Mouse (Mus musculus): Measurements from ENCODE around the gene Slc17a1.
A peak's percentile ranks its signal among the peaks of the same experiment; 100 is the strongest.

Gene Slc17a1

DNA sequence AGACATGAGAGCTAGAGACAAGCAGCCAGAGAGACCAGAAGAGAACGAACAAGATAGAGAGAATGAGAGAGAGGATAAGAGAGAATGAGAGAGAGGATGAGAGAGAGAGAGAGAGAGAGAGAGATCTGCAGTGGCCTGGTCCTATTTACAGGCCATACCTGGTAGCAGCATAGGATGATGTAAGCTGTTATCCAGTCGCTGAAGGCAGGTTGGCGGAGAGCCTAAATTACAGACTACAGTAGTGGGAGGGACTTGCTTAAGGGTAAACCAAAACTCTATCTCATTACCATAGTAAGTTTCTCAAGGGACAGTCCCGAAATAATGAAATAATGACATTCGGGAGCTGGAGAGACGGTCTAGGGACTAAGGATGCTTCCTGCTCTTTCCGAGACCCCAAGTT lies at the start of gene Slc17a1:
Gene Slc17a1 (plus strand): TSS at position 346 of the 400 bp plus-strand sequence.
- DNase-seq (ENCODE audit: low spot score in 2 of 2) = no peak

DNA sequence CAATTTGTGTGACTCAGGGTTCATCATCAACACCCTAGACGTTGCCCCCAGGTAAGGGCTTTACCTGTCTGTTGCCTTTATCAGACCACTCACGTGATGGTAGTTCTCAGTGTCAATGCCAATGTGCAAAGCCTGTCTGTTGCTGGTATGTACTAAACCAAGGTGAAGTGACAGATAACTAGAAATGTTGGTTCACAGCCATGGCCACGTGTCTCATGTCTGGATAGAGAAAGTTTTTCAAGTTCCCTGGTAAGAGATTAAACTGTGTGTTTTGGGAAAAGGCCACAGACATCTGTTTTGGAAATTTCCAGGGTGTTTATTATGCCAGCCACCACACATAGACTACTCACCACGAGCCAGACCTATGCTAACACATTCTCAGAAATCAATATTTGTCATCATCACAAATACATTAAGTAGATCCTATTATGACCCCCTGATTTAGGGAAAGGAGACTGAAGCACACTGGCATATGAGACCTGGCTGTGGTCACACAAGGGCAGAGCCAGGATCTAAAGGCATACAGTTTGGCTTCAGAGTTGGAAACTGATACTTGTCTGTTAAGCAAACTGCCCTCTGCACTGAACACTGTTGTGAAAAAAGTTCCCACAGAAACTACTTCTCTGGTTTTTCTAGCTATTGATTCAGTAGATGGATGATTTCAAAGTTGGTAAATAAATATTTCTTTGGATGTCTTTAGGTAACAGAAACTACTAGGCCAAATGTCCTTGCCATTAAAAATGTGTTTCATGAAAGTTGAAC lies 47.2 kb upstream of the Slc17a1 start:
- no peak for DNase-seq (ENCODE audit: low spot score in 2 of 2)

DNA sequence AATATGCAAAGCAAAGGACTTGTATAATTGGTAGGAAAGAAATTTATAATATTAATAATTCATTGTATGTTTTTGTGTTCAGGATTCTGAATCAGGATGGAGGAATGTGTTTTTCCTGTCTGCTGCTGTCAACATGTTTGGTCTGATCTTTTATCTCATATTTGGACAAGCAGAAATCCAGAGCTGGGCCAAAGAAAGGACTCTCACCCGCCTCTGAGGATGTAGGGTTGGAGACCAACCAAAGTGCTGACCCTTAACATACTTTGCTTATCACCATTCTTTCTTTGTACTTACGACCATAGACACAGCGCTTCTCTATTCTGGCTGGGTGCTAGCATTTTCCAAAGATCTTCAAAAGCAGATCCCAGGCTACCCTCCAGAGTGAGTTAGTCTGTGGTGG lies 45.3 kb upstream of the Slc17a1 start:
- DNase-seq (ENCODE audit: low spot score in 2 of 2) = no peak

DNA sequence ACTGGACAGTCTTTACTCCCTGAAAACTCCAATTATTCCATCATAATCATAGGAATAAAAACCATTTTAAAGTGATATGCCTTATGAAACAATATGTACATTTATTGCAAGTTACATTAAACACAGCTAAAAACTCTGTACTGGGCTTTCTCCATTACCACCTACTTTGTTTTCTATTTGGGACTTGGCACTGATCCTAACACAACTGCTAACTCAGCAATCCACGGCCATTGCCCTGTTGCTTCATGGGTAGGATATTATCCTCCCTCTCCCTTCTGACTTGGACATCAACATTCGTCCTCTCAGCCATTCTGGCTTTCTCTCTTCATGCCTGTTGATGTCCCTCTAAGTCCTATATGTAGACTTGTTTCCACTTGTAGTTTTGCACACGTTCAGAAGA lies 40.9 kb upstream of the Slc17a1 start:
- DNase-seq (ENCODE audit: low spot score in 2 of 2) = no peak

DNA sequence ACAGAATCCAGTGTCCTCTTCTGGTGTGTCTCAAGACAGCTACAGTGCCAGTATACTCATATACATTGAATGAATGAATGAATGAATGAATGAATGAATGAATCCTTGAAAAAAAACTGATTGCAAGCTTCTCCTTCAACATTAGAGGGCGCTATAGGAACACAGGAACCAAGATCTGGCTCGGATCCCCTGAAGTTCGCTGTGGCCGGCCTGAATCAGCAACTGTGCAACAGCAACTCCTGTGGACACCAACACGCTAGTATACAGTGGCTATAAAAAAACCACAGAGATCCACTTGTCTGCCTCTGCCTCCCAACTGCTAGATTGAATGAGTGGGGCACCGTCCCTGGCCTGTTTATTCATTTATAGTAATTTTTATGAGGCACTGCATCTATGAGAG lies 34.5 kb upstream of the Slc17a1 start:
- DNase-seq (ENCODE audit: low spot score in 2 of 2) = peak in 1 of 2 experiments; percentile 21

DNA sequence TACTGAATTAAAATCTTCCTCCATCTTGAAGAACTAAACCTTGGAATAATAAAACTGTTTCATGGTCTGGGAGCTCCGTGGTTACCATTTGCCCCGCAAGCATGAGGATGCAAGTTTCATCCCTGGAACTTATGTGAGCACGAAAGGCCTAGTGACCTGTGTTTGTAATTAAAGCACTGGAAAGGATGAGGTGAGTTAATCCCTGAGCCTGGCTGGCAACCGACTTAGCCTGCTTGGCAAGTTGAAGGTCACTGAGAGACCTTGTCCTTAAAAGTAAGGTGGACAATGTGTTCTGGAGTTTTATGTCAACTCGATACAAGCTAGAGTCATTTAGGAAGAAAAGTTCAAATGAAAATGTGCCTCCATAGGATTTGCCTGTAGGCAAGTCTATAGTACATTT lies 32.7 kb upstream of the Slc17a1 start:
- no peak for DNase-seq (ENCODE audit: low spot score in 2 of 2)

DNA sequence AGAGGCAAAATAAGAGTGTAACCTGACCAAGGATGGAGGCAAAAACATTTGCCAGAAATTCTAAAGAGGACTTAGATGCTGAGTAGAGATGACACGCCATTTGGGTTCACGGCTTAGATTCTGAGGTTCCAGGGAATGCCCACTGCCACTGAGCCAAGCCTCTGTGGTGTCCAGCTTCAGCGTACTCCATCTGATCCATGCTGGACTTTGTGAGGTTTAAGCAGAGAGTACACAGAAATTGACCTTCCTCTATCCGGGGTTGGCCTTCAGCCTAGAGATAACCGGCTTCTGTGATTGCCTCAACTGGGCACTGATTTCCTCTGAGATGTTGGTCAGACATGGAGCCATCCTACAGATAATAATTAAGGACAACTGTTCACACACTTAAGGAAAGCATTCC lies 30.9 kb upstream of the Slc17a1 start:
- DNase-seq (ENCODE audit: low spot score in 2 of 2) = no peak

DNA sequence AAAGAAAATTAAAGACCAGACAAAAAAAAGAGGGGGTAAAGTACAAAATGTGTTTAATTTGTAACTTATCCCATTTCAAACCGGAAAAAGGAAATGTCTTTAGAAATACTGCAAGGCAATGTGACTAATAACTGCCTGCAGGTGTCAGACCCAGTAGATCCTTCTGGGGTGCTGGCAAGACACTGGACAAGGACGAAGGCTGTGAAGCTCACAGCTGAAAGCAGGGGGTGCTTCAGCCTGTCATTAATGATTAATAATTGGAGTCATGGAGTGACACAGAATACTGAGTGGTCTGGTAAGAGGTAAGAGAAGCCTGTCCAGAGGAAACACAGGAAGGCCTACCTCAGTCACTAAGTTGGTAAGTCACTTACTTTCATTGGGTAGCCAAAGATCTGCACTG lies 28.2 kb upstream of the Slc17a1 start, which contains the start of gene Slc17a3:
Gene Slc17a3 (plus strand): TSS at position 127 of the 400 bp plus-strand sequence.
- no peak for DNase-seq (ENCODE audit: low spot score in 2 of 2)

DNA sequence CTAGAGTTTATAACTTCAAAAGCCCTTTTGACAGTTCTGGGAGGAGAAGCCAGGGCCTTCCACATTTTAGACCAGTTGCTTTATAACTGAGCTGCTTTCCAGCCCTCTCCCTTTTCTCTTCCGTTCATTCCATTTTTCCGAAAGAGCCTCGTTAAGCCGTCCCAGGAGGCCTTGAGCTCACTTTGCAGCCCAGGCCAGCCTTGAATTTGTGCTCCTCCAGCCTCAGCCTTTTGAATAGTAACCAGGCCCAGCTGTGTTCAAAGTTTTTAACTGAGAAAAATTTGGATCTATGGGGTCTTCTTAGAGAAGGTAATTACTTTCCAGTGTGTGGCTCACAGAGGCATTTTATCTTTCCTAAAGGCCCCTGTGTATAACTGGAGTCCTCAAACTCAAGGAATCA lies 21.7 kb upstream of the Slc17a1 start:
- no peak for DNase-seq (ENCODE audit: low spot score in 2 of 2)

DNA sequence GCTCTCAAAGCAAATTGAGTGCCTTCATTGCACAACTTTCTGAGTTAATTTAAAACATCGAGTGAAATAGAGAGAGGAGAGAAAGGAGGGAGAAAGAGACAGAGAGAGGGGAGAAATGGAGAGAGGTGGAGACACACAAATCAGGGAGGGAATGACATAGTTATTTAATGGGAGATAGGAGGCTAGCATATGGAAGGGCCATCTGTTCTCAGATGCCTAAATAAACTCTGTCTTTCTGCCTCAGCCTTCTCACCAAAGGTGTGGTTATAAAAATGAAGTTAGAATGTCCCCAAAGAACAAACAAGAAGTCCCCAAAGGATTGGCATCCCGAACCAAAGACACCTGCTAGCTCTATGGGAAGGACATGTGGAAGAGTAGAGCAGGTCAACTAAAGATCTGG lies 18.3 kb upstream of the Slc17a1 start:
- DNase-seq (ENCODE audit: low spot score in 2 of 2) = no peak

DNA sequence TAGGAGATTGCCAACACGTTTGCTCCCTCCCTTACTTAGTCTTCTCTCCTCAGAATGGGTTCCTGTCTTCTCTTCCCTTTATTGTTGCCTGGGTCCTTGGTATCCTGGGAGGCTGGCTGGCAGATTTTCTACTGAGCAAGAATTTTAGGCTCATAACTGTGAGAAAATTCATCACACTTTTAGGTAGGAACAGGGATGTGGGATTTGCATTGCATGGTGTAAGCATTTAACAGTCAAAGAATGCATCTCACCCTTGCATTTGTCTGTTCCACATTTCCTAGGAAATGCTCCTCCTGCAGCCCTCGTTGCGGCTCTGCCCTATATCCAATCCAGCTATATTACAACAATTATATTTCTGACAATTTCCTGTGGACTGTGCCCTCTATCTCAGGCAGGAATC lies 11.1 kb upstream of the Slc17a1 start:
- DNase-seq (ENCODE audit: low spot score in 2 of 2) = no peak

DNA sequence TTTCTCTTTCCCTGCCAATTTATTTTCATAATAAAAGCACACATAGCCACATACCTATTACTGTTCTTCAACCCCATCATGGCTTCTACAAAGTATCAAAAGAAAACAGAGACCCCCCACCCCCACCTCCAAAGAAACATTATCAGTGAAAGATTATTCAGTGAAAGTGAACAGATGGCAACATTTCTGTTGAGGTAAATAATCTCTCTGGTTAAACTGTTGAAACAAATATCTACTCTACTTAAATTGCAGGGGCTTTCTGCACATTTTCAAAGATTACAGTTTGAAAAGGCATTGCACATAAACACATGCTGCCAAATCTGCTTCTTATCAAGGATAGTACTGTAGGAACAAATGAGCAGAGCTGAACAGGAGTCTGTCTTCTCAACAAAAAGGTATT lies 5.7 kb upstream of the Slc17a1 start:
- DNase-seq (ENCODE audit: low spot score in 2 of 2) = no peak

DNA sequence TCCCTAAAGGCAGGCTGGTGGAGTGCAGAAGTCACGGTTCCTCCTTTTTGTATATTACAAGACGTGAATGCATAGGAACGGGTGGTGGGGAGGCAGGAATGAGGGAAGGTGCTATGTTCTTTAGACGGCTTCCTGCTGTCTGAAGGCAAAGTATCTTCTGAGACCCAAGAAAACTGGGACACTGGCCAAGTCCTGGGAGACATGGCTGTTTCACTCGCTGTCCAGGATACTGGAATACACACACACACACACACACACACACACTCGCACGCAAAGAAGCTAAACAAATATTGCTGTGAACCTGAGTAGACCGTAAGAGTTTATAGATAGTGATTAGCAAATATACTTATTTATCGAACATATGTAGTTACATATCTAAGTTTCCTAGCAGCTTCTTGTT lies 2.8 kb upstream of the Slc17a1 start:
- no peak for DNase-seq (ENCODE audit: low spot score in 2 of 2)

DNA sequence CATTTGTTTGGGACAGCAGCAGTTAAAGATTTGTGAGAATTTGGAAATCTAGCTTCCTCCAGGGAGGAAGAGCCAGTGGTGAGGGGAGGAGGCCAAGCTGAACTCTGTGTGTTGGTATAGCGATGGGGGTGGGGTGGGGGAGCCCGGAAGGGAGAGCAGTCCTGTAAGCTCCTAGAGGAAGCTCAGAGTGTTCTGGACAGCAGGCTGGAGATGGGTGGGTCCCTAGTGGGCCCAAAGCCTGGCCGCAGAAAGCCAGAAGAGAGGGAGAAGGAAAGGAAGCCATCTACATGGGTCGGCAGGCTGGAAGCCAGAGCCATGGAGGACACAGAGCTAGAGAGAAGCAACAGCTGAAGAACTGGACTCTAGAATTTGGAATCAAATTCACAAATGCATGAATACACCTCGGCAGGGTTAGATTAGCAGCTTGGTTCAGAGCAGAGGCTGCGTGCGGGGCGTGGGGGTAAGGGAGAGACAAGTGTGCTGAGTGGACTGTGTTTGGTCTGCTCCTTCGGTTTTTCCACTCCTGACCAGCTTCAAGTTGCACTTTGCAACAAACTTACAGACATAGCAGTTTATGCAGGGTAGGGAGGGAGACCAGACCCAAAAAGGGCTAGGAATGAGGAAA lies 1.4 kb upstream of the Slc17a1 start:
- no peak for DNase-seq (ENCODE audit: low spot score in 2 of 2)

DNA sequence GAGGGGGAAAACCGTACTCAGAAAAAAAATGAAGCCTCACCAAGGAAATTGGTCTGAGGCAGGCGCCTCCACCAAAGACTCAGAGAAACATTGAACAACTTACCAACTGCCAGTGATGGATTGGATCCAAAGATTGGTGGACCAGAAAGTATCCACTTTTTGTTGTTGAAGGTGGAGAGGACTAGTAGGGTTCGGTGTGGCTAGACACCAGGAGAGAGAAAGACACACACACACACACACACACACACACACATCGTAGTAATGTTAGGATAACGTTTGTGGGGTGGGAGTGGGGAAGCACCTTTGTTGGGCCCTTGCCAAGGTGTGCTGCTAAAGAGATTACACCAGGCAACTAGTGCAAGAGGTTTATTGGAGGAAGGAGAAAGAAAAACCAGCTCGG lies 550 bp upstream of the Slc17a1 start:
- no peak for DNase-seq (ENCODE audit: low spot score in 2 of 2)

DNA sequence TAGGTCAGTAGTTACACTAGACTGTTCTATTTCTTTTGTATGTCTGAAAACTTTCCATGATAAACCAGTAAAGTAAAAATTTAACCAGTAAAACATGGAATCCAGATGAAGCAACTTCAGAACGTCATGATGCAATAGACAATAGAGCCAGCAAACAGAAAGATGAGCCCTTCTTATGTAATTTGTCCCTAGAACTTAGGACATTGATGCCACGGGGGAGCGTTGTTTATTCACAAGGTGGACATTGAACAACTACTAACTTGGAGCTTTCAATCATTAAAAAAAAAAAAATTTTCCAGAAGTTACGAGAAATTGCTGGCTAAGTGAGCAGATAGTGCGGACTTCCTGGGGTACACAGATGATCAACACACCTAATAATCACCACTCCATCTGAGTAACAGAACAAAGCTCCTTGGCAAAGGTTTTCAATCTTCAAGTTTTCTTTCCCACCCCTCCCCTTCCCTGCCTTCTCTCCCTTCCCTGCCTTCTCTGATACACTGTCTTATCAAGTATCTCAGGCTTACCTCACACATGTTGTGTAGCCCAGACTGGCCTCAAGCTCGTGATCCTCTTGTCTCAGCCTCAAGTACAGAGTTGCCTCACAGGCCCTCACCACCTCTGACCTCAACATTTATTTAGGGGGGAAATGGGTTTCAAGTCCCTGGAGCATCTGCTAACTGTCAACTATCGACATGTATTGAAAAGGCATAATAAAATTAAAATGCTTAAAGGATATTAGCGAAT lies 1.4 kb downstream of the Slc17a1 start:
- DNase-seq (ENCODE audit: low spot score in 2 of 2) = no peak

DNA sequence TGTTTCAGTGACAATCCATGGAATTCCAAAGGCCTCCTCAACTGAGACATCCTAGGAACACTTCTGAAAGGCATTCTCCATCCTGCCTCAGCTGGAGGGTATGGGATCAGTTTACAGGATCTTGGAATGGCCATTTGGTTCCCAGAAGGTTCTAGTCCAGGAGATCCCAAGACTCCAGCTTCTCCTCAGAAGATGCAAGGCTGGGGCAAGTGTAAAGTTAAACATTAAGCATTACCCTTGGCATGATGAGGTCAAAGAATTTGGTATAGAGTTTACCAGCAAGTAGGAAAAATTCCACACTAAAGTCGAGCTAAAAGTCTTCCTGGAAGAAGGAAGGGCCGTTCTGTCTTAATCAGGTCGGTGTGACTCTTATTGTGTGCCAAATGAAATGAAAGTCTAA lies 2.4 kb downstream of the Slc17a1 start:
- no peak for DNase-seq (ENCODE audit: low spot score in 2 of 2)

DNA sequence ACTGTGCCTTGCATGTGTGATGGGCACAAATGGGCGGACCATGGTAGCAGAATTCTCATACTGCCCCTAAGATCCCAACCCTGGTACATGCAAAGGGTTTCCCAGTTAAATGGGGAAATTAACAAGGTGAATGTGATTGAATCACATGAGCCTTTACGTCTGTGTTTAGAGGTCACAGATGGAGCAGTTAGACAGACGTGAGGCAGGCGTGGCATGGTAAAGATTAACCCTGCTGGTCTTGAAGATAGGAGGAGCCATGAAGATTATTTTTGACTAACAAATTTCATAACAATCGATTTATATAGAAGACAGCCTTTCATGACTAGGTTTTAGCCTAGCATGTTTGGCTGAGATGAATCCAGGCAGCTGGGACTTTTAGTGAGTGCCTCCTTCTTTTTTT lies 5.6 kb downstream of the Slc17a1 start:
- no peak for DNase-seq (ENCODE audit: low spot score in 2 of 2)

DNA sequence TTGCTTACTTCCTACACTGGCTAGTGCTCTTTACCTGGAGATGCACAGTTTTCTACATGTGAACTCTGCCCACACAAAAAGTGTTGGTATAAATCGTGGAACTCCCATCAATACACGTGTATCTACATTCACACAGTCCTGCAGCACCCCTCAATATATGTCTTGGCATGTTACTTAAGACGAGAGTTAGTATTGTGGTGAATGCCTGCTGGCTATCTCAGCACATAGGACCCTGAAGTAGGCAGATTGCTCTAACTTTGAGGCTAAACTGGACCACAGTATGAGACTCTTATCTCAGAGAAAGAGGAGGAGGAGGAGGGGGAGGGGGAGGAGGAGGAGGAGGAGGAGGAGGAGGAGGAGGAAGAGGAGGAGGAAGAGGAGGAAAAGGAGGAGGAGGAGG lies 11.6 kb downstream of the Slc17a1 start:
- DNase-seq (ENCODE audit: low spot score in 2 of 2) = no peak

DNA sequence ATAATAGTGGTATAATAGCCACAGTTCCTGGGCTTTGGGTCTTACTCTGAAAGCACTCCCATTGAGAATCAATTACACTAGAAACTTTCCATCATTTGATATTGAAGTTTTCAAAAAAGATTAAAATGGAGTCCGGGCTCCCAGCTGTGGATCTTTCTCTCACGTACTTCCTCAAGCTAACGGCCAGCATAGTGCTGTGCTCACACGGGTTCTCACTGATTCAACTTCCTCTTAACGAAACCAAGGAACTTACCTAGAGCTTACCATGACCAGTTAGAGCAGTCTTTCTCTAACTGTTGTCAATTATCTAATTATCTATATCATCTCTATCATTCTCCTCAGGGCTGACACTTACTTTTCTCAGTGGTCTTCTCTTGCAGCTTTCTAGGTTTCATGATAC lies 12.1 kb downstream of the Slc17a1 start:
- DNase-seq (ENCODE audit: low spot score in 2 of 2) = no peak

DNA sequence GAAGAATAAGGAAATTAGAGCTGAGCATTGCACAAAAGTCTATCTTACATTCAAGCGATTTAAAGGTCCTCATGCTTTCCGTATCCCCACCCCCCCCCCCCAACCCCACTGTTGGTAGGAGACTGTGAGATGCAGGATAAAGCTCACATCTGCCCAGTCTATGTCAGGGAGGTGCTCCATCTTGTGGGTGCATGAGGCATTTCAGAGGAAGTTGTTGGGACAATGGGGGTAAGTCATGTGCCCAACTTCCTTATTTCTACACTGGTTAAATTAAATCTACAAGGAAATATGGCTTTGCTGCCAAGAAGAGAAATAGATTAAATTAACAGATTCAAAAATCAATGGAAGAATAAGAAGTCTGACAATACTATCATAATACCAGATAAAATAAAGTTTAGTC lies 18.0 kb downstream of the Slc17a1 start:
- DNase-seq (ENCODE audit: low spot score in 2 of 2) = peak; percentile 6 to 21

DNA sequence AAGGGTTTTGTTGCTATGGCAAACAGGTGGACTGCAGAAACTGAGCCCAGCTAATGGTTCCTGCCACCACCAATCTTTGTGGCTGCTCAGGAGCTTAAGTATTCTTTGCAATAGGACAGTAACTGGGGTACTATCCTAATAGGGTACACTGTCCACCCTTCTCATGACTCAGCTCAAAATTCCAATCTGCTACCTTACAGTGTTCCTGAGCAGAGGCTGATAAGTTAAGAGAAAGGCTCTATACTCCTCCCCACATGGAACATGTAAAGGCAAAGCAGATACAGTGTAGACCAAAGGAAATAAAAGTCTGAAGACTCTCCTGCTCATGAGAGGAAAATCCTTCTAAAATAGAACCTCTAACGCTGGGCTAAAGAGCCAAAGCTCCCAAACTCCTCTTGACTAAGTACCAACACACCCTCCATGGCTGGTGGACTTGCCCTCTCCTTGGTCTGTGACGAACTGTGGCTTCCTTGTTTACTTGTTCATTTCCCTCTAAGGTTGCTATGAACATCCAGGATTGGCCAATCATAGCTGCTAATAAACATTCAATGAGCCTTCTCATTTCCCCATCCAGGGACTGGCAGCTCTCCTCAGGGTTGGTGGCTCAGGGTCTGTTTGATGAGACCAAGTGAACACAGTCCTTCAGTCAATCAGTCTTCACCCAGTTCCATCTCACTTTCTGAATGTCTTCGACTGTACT lies 19.6 kb downstream of the Slc17a1 start:
- DNase-seq (ENCODE audit: low spot score in 2 of 2) = no peak
